Mouse (Mus musculus): ENCODE results near the gene Arhgef12.

DNA sequence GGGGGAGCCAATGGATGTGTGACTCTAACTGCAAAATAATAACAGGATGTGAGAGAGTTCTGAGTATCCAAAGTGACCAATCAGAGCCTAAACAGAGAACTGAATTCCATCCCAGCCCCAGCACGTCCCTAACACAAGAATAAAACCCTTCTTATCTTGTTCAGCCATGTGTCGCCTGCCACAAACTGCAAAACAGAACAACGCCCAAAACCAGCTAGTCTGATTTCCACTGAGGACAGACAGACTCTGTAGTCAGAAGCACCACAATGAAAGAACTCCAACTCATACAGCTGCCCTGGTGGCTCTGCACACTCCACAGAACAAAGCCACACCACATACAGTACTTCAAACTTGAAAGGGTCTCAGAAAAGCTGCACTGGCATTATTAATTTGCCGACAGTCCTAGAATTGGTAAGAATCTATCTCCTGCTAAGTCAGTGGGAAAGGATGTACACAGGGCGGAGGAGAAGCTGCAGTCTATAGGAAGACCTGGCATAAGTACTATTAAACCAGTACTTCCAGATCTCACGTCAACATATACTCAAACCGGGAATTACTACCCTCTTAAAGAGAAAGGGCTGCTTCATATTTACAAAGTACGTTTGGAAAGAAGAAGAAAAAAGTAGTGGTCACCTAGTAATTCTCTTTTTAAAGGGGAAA lies 5.0 kb downstream of the Arhgef12 start:
- TF ChIP-seq POLR2A (IDR thresholded peaks at IDR 0.05; ENCODE audit: low read depth, low read length) (no peak), CTCF (IDR thresholded peaks at IDR 0.05; ENCODE audit: extremely low read depth, insufficient read length, insufficient replicate concordance, low read depth, low read length) (no peak)
